Mouse (Mus musculus): ENCODE data around the gene Gtf2i. TPM values are rescaled to one million over a fixed set of nuclear protein-coding genes. Genes with fewer than 3 reads are reported as not detected.
"Not testable (repeated sequence)": the region's sequence is repeated elsewhere in the genome, so short reads cannot be mapped to it uniquely, and the experiment has no call there.

The Gtf2i gene
- total RNA-seq (2021): 10 to 100 TPM; 95.3 to 98.5 TPM
- long read RNA-seq, experiment 1, full-length matches to known transcripts: 1 of 79 reads
- long read RNA-seq, experiment 1, partial matches to known transcripts: 28 of 79 reads
- long read RNA-seq, experiment 1, other reads (novel, unspliced or antisense): 50 of 79 reads
- long read RNA-seq, experiment 2, full-length matches to known transcripts: 5 of 87 reads
- long read RNA-seq, experiment 2, partial matches to known transcripts: 33 of 87 reads
- long read RNA-seq, experiment 2, other reads (novel, unspliced or antisense): 49 of 87 reads

DNA sequence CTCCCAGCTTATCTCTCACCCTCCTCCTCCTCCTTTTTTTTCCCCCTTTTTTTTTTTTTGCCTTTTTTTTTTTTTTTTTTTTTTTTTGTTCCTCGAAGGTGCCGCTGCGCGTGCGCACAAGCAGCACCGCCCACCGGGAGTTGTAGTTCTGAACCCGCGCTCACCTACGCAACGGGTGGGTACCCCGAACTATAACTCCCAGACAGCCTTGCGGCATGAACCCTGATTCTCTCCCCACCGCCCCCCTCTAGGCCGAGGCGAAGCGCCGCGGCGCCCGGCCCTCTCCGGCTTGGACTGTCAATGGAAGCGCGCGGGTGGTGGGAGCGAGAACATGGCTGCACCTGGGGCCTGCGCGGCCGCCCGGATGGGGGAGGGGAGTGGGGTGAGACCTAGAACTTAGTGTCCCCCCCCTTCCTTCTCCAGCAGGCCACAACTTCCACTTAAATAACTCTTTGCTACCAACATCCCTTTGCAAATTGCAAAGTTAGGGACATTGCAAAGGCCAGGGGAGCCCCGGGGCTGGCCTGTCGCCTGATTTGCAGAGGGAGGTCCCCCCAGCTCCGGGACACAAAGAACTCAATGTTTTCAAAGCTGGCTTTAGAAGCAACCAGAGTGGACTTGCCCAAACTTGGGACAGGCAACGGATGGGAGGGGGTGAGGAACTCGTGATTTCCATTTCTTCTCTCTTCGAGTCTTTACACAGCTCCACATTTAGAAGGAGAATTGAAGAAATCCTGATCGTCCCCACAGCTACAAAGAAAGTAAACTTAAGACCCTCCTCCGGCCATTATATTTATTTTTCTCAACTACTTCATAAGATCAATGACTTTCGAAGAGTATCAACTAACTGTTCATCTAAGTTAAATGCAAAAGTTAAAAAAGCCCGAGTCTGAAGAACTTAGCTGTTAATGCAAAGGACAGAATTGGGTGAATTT is at the start of gene Gtf2i:
Gene Gtf2i, minus strand, starts transcription at position 73 of the 935 bp plus-strand sequence.
- DNase-seq: peak; percentile 87 to 91
- intact Hi-C loops (cut with DNase I): no loop called here

GRCm38 (mm10) chr5:134359101-134359500 is 44.5 kb upstream of the Gtf2i start:
- DNase-seq: no peak
- intact Hi-C loops (cut with DNase I): no loop called here

DNA sequence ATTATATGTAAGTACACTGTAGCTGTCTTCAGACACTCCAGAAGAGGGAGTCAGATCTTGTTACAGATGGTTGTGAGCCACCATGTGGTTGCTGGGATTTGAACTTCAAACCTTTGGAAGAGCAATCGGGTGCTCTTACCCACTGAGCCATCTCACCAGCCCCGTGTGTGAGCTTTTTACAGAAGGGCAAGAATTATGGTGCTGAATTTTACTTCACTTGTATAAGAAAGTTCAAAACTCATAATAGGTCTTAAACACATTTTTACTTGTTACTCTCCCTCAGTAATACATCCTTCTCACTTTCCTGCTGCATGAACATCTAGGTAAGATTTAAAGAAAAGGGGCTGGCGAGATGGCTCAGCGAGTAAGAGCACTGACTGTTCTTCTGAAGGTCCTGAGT is 40.8 kb upstream of the Gtf2i start:
- DNase-seq; intact Hi-C loops (cut with DNase I): not testable (repeated sequence)

DNA sequence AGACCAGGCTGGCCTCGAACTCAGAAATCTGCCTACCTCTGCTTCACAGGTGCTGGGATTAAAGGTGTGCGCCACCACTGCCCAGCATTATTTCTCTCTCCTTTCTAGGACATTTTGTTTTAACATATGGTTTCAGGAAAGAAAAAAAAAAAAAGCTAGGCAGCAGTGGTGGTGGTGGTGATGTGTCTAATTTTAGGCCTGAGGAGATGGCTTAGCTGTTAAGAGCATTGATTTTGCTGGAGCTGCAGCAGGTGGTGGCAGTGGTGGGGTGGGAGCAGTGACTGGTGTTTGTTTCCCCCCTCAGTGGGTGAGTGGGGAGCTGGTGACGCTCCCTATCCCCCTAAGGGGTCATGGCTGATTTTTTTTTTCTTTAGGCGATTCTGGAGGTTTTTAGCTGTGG is 38.6 kb upstream of the Gtf2i start:
- DNase-seq: no peak
- intact Hi-C loops (cut with DNase I): no loop called here

GRCm38 (mm10) chr5:134352527-134353001 is 38.0 kb upstream of the Gtf2i start:
- DNase-seq: no peak
- intact Hi-C loops (cut with DNase I): no loop called here

DNA sequence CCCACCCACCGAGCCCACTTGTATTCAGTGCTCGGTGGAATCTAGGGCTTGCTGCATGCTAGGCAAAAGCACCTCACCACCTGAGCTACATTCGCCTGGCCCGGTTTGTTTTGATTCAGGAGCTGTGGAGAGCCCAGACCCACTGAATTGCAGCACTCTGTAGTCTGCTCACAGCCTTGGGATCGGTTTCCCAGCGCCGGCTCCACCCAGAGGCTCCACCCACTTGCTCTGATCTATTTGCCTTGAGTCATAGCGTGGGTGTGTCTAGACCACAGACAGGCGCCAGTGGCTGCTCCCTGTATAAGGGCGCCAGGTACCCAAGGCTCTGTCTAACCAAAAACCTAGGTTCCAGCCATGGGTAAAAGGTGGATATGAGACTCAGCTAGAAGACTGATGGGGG is 36.1 kb upstream of the Gtf2i start:
- peak; percentile 37 to 55 for DNase-seq
- intact Hi-C loops (cut with DNase I): no loop called here

DNA sequence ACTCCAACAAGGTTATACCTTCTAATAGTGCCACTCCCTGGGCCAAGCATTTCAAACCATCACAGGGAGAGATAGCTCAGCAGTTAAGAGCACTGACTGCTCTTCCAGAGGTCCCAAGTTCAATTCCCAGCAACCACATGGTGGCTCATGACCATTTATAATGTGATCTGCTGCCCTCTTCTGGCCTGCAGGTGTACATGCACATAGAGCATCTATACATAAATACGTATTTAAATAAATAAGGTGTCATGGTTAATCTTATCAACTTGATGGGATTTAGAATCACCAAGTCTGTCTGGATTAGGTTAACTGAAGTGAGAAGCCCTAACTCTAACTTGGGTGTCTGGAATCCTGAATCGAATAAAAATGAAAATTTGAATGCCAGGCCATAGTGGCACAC is 32.5 kb upstream of the Gtf2i start:
- DNase-seq: no peak
- intact Hi-C loops (cut with DNase I): no loop called here

DNA sequence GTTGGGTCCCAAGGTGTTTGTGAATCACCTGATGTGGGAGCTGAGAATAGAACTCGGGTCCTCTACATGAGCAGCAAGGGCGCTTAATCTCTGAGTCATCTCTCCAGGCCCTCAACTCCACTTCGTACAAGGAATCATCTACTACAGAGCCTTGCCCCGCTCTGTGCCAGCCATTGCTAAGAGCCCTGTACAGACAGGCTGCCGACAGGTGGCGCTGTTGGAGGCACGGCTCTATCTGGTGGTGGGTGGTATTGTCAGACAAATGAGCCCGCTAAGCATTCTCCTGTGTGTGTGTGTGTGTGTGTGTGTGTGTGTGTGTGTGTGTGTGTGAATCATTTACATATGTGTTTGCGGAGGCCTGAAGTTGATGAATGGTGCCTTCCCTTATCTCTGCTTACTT is 30.9 kb upstream of the Gtf2i start:
- DNase-seq: no peak
- intact Hi-C loops (cut with DNase I): no loop called here

DNA sequence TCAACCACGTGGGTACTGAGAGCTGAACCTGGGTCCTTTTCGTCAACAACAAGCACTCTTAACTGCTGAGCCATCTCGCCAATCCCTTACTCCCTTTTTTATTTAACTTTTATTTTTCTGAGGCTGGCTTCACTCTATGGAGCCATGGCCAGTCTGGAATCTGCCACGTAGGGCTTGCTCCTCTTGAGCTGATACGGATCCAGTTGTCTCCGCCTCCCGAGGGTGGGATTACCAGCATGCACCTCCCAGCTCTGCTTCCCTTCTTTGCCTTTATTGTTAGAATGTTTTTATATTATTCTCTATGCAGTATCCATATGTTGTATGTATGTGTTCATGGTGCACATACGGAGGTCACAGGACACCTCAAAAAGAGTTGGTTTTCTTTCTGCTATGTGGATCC is 29.5 kb upstream of the Gtf2i start:
- intact Hi-C loops (cut with DNase I): loop anchor here (5.0 kb wide), 2 partner anchors 57 to 117 kb away; partner anchors contain the start of gene Ncf1
- DNase-seq: no peak

DNA sequence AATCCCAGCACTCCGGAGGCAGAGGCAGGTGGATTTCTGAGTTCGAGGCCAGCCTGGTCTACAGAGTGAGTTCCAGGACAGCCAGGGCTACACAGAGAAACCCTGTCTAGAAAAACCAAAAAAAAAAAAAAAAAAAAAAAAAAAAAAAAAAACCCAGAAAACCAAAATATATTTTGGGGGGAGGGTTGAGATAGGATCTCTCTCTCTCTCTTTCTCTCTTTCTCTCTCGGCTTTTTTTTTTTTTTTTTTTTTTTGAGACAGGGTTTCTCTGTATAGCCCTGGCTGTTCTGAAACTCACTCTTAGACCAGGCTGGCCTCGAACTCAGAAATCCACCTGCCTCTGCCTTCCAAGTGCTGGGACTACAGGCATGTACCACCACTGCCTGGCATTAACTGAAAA is 29.0 kb upstream of the Gtf2i start:
- intact Hi-C loops (cut with DNase I): loop anchor here (2.0 to 5.0 kb wide), 3 partner anchors 56 to 163 kb away; partner anchors contain the start of gene Ncf1
- not testable (repeated sequence) for DNase-seq

- intact Hi-C loops (cut with DNase I): loop anchor here (2.0 to 5.0 kb wide), 3 partner anchors 55 to 162 kb away; partner anchors contain the start of gene Ncf1
- DNase-seq: no peak
These were observed 28.1 kb upstream of the Gtf2i start for GRCm38 (mm10) chr5:134342503-134343205.

- intact Hi-C loops (cut with DNase I): loop anchor here (2.0 to 5.0 kb wide), 3 partner anchors 54 to 161 kb away; partner anchors contain the start of gene Ncf1
- no peak for DNase-seq
These were observed 27.2 kb upstream of the Gtf2i start for GRCm38 (mm10) chr5:134341721-134342120.

- intact Hi-C loops (cut with DNase I): loop anchor here (5.0 kb wide), 2 partner anchors 54 to 114 kb away; partner anchors contain the start of gene Ncf1
- DNase-seq: no peak
These were observed 26.8 kb upstream of the Gtf2i start for GRCm38 (mm10) chr5:134341321-134341720.

- intact Hi-C loops (cut with DNase I): loop anchor here (5.0 kb wide), 2 partner anchors 53 to 113 kb away; partner anchors contain the start of gene Ncf1
- DNase-seq: no peak
These were observed 25.6 kb upstream of the Gtf2i start for GRCm38 (mm10) chr5:134340101-134340522.

DNA sequence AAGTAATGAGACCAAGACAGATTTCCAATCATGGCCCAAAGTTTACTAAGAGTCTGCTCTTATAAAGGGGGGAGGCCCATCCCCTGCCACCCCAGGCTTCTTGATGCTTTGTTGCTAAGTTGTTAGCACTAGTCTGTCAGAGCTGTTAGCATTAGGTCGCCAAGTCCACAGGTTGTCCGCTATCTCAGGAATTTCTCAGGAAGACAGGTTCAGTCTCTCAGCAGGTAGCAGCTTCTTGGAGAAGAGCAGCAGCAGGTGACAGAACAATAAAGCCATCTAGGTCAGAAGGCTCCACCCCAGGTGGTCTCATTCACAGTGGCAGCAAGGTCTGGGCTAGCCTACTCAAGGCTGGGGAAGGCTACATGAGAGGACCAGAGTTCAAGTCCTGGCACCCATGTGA is 22.5 kb upstream of the Gtf2i start:
- intact Hi-C loops (cut with DNase I): loop anchor here (10.0 kb wide), 1 partner anchor 132 kb away; no protein-coding TSS in a partner anchor

GRCm38 (mm10) chr5:134332743-134333142 is 18.2 kb upstream of the Gtf2i start:
- DNase-seq: no peak
- intact Hi-C loops (cut with DNase I): loop anchor here (10.0 kb wide), 1 partner anchor 128 kb away; no protein-coding TSS in a partner anchor

More for the DNA sequence above, 22.5 kb upstream of the Gtf2i start:
- DNase-seq: not testable (repeated sequence)

GRCm38 (mm10) chr5:134330082-134330481 is 15.5 kb upstream of the Gtf2i start:
- DNase-seq: no peak
- intact Hi-C loops (cut with DNase I): loop anchor here (10.0 kb wide), 1 partner anchor 125 kb away; no protein-coding TSS in a partner anchor

DNA sequence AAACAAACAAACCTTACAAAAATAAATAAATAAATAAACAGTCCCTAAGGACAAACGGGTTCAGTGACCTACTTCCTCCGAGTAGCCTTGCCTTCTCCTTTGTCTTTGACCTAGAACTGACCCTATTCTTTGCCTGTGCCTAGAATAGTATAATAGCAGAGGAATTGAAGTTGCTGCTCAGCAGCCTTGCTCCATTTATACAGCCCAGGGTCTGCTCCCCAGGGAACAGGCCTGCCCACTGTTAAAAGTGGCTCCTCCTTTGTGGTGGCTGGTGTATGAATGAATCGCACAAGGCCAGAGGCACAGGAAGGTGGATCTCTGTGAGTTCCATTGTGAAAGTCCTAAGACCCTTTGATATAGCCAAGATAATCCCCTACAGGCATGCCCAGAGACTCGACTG is 14.8 kb upstream of the Gtf2i start:
- no peak for DNase-seq
- intact Hi-C loops (cut with DNase I): no loop called here

DNA sequence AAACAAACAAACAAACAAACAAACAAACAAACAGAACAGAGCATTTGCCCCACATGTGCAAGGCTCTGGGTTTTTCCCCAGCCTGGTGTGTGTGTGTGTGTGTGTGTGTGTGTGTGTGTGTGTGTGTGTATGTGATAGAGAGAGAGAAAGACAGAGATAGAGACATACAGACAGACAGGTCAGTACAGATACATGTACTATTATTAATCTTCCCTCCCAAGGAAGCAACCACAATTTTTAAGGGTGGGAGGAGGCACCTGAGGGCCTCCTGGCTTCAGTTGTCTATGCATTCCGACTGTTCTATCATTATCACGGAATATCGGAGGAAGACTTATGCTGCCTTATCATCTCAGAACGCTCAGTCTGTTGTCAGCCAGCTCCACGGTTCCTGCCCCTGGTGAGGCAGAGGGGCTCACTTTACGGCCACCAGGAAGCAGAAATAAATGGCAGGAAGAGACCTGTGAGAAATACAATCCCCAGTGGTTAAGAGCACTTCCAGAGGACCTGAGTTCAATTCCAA is 14.0 kb upstream of the Gtf2i start:
- DNase-seq: no peak

More for the DNA sequence above, 14.0 kb upstream of the Gtf2i start:
- intact Hi-C loops (cut with DNase I): no loop called here

Data from gastrocnemius, postnatal 36 days (tissue).